Mouse (Mus musculus): Measurements from ENCODE around the gene Gbp7. TPM values are rescaled to one million over a fixed set of nuclear protein-coding genes. Genes with fewer than 3 reads are reported as not detected.

The Gbp7 gene
- 2.8 and 2.9 TPM in 2 replicates for polyA plus RNA-seq (2012; rRNA removed)

GRCm38 (mm10) chr3:142530087-142530953 lies at the start of gene Gbp7:
TSS of gene Gbp7 (plus strand) at chr3:142530342.
- TF ChIP-seq POLR2A (IDR thresholded peaks at IDR 0.05; ENCODE audit: low read depth, low read length) (no peak), CTCF (IDR thresholded peaks at IDR 0.05; ENCODE audit: extremely low read depth, insufficient read depth, insufficient read length, insufficient replicate concordance) (no peak)
- H3K4me3 ChIP-seq (ENCODE audit: extremely low read depth, insufficient read depth, insufficient read length), result peak within 1 kb of the TSS; percentile 82
- WGBS, result under 1% methylated on average over 30 of the region's 30 CpGs
- no peaks in the 10 kb centered on the region for H3K27me3 ChIP-seq (ENCODE audit: control insufficient read depth, insufficient read depth, low read length)
- no peaks in the 10 kb centered on the region for H3K36me3 ChIP-seq (ENCODE audit: control insufficient read depth, insufficient read depth, low read length)
- H3K4me1 ChIP-seq (ENCODE audit: control insufficient read depth, insufficient read depth, insufficient read length), result peaks cover 5% of the 10 kb centered on the region; the same call in 1 of the 2 replicates
- peak within 1 kb of the TSS; percentile 61 for H3K27ac ChIP-seq (ENCODE audit: insufficient read depth, low read length)
- peak; percentile 25 to 63 for DNase-seq (ENCODE audit: low read depth in 1 of 2, low spot score in 2 of 2)

GRCm38 (mm10) chr3:142490465-142490864 lies 39.7 kb upstream of the Gbp7 start:
- Histone ChIP-seq H3K27me3 (ENCODE audit: control insufficient read depth, insufficient read depth, low read length) (no peaks in the 10 kb centered on the region), H3K4me1 (ENCODE audit: control insufficient read depth, insufficient read depth, insufficient read length) (peaks cover under 1% of the 10 kb centered on the region; the same call in 1 of the 2 replicates), H3K27ac (ENCODE audit: insufficient read depth, low read length) (no peak overlapping the region), H3K36me3 (ENCODE audit: control insufficient read depth, insufficient read depth, low read length) (no peaks in the 10 kb centered on the region), H3K4me3 (ENCODE audit: extremely low read depth, insufficient read depth, insufficient read length) (no peak overlapping the region)
- 77% methylated on average over 1 of the region's 1 CpGs for WGBS
- TF ChIP-seq CTCF (IDR thresholded peaks at IDR 0.05; ENCODE audit: extremely low read depth, insufficient read depth, insufficient read length, insufficient replicate concordance), result peak; percentile 78; the same call in 1 of the 2 replicates
- TF ChIP-seq POLR2A (IDR thresholded peaks at IDR 0.05; ENCODE audit: low read depth, low read length), result no peak
- DNase-seq (ENCODE audit: low read depth in 1 of 2, low spot score in 2 of 2), result peak in 1 of 2 experiments; percentile 76

- peak; percentile 61 to 67 for DNase-seq (ENCODE audit: low read depth in 1 of 2, low spot score in 2 of 2)
- TF ChIP-seq CTCF (IDR thresholded peaks at IDR 0.05; ENCODE audit: extremely low read depth, insufficient read depth, insufficient read length, insufficient replicate concordance) (peak; percentile 25; the same call in 1 of the 2 replicates), POLR2A (IDR thresholded peaks at IDR 0.05; ENCODE audit: low read depth, low read length) (no peak)
- H3K36me3 ChIP-seq (ENCODE audit: control insufficient read depth, insufficient read depth, low read length), result no peaks in the 10 kb centered on the region
- H3K27me3 ChIP-seq (ENCODE audit: control insufficient read depth, insufficient read depth, low read length), result no peaks in the 10 kb centered on the region
- WGBS, result 16% methylated on average over 6 of the region's 6 CpGs
- H3K27ac ChIP-seq (ENCODE audit: insufficient read depth, low read length), result no peak within 1 kb of the TSS
- H3K4me1 ChIP-seq (ENCODE audit: control insufficient read depth, insufficient read depth, insufficient read length), result peaks cover 5% of the 10 kb centered on the region; the same call in 1 of the 2 replicates
- H3K4me3 ChIP-seq (ENCODE audit: extremely low read depth, insufficient read depth, insufficient read length), result no peak within 1 kb of the TSS
These were observed 36.5 kb upstream of the Gbp7 start, which contains the start of gene Gbp5 for GRCm38 (mm10) chr3:142493536-142494061. TSS of gene Gbp5 (plus strand) at chr3:142493978.

- no peak for DNase-seq (ENCODE audit: low read depth in 1 of 2, low spot score in 2 of 2)
- Histone ChIP-seq H3K4me3 (ENCODE audit: extremely low read depth, insufficient read depth, insufficient read length) (no peak overlapping the region), H3K4me1 (ENCODE audit: control insufficient read depth, insufficient read depth, insufficient read length) (peaks cover 5% of the 10 kb centered on the region; the same call in 1 of the 2 replicates), H3K27ac (ENCODE audit: insufficient read depth, low read length) (no peak overlapping the region), H3K27me3 (ENCODE audit: control insufficient read depth, insufficient read depth, low read length) (no peaks in the 10 kb centered on the region), H3K36me3 (ENCODE audit: control insufficient read depth, insufficient read depth, low read length) (no peaks in the 10 kb centered on the region)
- TF ChIP-seq POLR2A (IDR thresholded peaks at IDR 0.05; ENCODE audit: low read depth, low read length) (no peak), CTCF (IDR thresholded peaks at IDR 0.05; ENCODE audit: extremely low read depth, insufficient read depth, insufficient read length, insufficient replicate concordance) (no peak)
- WGBS, result 95% methylated on average over 5 of the region's 5 CpGs
These were observed 34.9 kb upstream of the Gbp7 start for GRCm38 (mm10) chr3:142495146-142495655.

- H3K27me3 ChIP-seq (ENCODE audit: control insufficient read depth, insufficient read depth, low read length), result no peaks in the 10 kb centered on the region
- peaks cover 4% of the 10 kb centered on the region; the same call in 1 of the 2 replicates for H3K36me3 ChIP-seq (ENCODE audit: control insufficient read depth, insufficient read depth, low read length)
- H3K4me1 ChIP-seq (ENCODE audit: control insufficient read depth, insufficient read depth, insufficient read length), result peaks cover 5% of the 10 kb centered on the region; the same call in 1 of the 2 replicates
- H3K27ac ChIP-seq (ENCODE audit: insufficient read depth, low read length), result peak overlapping the region; percentile 83
- H3K4me3 ChIP-seq (ENCODE audit: extremely low read depth, insufficient read depth, insufficient read length), result peak overlapping the region; percentile 92
- 4% methylated on average over 14 of the region's 14 CpGs for WGBS
- no peak for DNase-seq (ENCODE audit: low read depth in 1 of 2, low spot score in 2 of 2)
- TF ChIP-seq CTCF (IDR thresholded peaks at IDR 0.05; ENCODE audit: extremely low read depth, insufficient read depth, insufficient read length, insufficient replicate concordance) (no peak), POLR2A (IDR thresholded peaks at IDR 0.05; ENCODE audit: low read depth, low read length) (no peak)
These were observed 33.7 kb upstream of the Gbp7 start for GRCm38 (mm10) chr3:142496113-142497101.

Data from spleen, adult 2 months (tissue).